16 mouse cellular contexts compared by ENCODE assay signal in the genomic region with DNA sequence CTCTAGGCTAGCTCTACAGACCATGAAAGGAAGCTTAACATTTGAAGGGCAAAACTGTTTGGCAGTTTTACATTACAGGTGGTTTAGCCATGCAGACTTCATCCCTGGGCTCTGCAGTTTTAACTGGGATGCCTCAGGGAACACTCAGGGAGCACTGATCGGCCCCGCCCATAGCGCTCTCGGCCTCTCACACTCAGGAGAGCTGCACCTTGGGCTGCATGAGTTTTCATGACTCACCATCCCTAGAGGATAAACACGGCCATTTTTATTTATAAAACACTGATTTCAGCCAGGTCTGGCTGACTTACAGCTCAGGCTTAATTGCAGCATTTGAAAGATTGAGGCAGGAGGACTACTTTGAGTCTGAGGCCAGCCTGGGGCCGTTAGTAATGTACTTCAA.
"Had no signal": no experiment of that assay in that cellular context is flagged by ENCODE, and none has a peak within 500 bp of the region (broad histone marks: within the 10 kb centered on the region; RNA-seq: fewer than 3 reads in every experiment).

No protein-coding gene starts in this region.

- DNase-seq: gastrocnemius, postnatal 14 days; heart, postnatal 10 days; heart, postnatal 4 days; kidney, adult 18-20 months; kidney, adult 8-10 months; kidney, postnatal 10 days; kidney, postnatal 36 days; layer of hippocampus, adult 9-11 months; layer of hippocampus, postnatal 36 days; left cerebral cortex, postnatal 4 days; lung, adult 18-20 months had no signal

- ATAC-seq: hindbrain, embryonic 16.5 days; inflammation-experienced regulatory T-cells, adult 6 months; intestine, embryonic 15.5 days; intestine, postnatal 0 days; liver, embryonic 12.5 days had no signal
